Mouse (Mus musculus) erythroblast, embryonic 14.5 days (primary cell): ENCODE measurements around the gene Slc9a3r1.

Source experiments
- GATA1 ChIP-seq: IDR thresholded peaks from 2 replicates; pipeline ENCODE4 v1.6.1; 2012; ENCODE audit warnings: low read length, inconsistent platforms, mixed read lengths
- TAL1 ChIP-seq: IDR thresholded peaks from 3 replicates; pipeline ENCODE4 v1.6.1; 2012; ENCODE audit warnings: low read length, inconsistent platforms, mixed read lengths

GRCm38 (mm10) chr11:115208126-115208525 lies 45.0 kb downstream of the Slc9a3r1 start:
- TF ChIP-seq GATA1 (no peak), TAL1 (no peak)
